Mouse (Mus musculus): Measurements from ENCODE around the gene Gm3409.

DNA sequence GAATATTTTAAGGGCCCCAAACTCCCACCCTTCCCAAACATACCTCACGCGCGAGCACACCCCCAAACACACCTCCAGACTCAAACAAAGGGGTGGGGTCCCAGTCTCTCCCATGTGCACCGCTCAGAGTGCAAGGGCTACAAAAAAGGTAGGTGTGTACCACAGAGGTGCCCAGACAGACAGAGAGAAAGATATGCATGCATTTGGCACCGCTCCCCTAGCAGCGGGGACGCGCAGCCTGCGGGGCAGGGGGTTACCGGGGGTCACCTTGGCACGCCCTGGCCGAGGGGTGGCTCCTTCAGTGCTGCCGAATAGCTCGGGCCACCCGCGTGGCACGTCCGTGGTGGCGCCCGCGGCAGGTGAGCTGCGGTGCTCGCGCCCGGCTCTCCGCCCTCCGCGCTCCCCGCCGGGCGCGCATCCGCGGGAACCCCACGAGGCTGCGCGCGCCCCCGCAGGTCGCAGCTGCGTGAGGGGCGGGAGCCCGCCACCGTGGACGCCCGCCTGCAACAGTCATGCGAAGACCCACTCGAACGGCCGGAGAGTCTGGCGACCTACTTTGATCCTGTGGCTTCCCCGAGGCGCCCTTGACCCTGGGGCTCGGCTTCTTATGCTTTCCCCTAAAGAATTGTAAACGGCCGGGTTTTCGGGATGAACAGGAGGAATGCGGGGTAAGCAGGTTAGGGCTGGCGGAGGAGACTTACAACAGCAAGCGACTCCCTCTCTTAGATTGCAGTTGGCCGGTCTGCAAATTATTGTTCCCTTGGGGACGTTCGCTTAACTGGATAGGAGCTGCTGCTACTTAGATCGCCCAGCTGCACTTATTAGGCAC is 47.2 kb downstream of the Gm3409 start, which contains the start of gene Gpr12:
- no peak for TF ChIP-seq POLR2A (IDR thresholded peaks at IDR 0.05; ENCODE audit: low read depth, low read length)
- TF ChIP-seq CTCF (IDR thresholded peaks at IDR 0.05; ENCODE audit: extremely low read depth, insufficient read length, insufficient replicate concordance, low read depth, low read length): no peak

Data from small intestine, adult 2 months (tissue).